Mouse (Mus musculus) kidney, adult 2 months (tissue): ENCODE results near the gene Nsun3.

Experiments
- CTCF ChIP-seq: fragments of 200-500 bp; conservative IDR thresholded peaks from 2 replicates; pipeline ENCODE4 v1.5.1; 2011; ENCODE audit warnings: low read depth, mild to moderate bottlenecking, control low read depth, low read length, moderate library complexity, mixed read lengths; ENCODE audit not compliant: insufficient read depth, insufficient read length
- POLR2A ChIP-seq: fragments of 200-500 bp; IDR thresholded peaks from one replicate; pipeline ENCODE4 v1.6.1; 2011; ENCODE audit warnings: low read depth, low read length, control low read depth

GRCm38 (mm10) chr16:62753079-62753478, 33.5 kb downstream of the Nsun3 start:
- TF ChIP-seq CTCF (no peak), POLR2A (no peak)
